Mouse (Mus musculus) CH12.LX (cell line): ENCODE measurements at regions not wholly inside any gene's neighbourhood (a gene's known extent, or its start where the extent isn't known, plus 50 kb on each side); places are given as distances from the start of the nearest gene placed in this dataset.

ENCODE experiments used
- CHD2 ChIP-seq: IDR thresholded peaks from 2 replicates; pipeline ENCODE4 v1.6.1; 2011; ENCODE audit warnings: low read length, improper control_type of control experiment
- CTCF ChIP-seq, 2 experiments: IDR thresholded peaks in 1 of 2; conservative IDR thresholded peaks in 1 of 2; 2 replicates each; pipeline ENCODE4 v1.5.1; 2011 to 2012; ENCODE audit warnings: low read depth in 2 of 2, low read length in 2 of 2, improper control_type of control experiment in 1 of 2, inconsistent platforms in 1 of 2, mild to moderate bottlenecking in 1 of 2, moderate library complexity in 1 of 2
- EP300 ChIP-seq: IDR thresholded peaks from 2 replicates; pipeline ENCODE4 v1.6.1; 2011; ENCODE audit warnings: low read length, improper control_type of control experiment
- MAX ChIP-seq: IDR thresholded peaks from 2 replicates; pipeline ENCODE4 v1.6.1; 2011; ENCODE audit warnings: low read length, improper control_type of control experiment
- PAX5 ChIP-seq: IDR thresholded peaks from 2 replicates; pipeline ENCODE4 v1.6.1; 2012; ENCODE audit warnings: low read length, inconsistent platforms, mixed read lengths
- POLR2A ChIP-seq: IDR thresholded peaks from 2 replicates; pipeline ENCODE4 v1.6.1; 2011; ENCODE audit warnings: low read depth, mild to moderate bottlenecking, improper control_type of control experiment, low read length
- SMC3 ChIP-seq: IDR thresholded peaks from 2 replicates; pipeline ENCODE4 v1.6.1; 2011; ENCODE audit warnings: low read depth, low read length, improper control_type of control experiment
- TCF12 ChIP-seq: IDR thresholded peaks from 2 replicates; pipeline ENCODE4 v1.6.1; 2014; ENCODE audit warnings: low read depth, mild to moderate bottlenecking, inconsistent platforms, low read length, improper control_type of control experiment

DNA sequence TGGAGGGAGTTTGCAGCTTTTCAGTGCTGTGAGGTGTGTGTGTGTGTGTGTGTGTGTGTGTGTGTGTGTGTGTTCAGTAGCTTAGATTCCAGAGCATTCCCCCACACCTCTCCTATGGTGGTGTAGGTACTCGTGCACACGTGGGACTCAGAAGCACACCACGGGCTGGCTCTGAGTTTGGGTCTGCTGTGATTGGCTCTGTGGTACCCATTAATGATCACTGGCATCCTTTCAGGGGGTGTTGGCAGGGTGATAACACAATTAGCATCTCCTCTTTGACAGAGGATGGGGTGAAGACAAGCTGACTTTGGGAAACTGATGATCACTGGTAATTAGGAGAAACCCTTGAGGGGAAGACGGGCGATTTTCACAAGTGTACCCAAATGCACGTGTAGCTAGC, 219.7 kb upstream of the Zfp507 start:
- no peak for TF ChIP-seq SMC3
- no peak for TF ChIP-seq PAX5
- no peak for TF ChIP-seq MAX
- no peak for TF ChIP-seq CHD2
- TF ChIP-seq EP300: no peak
- TF ChIP-seq CTCF (conservative IDR thresholded peaks at IDR 0.05 in 1 of 2, IDR thresholded peaks at IDR 0.05 in 1 of 2; ENCODE audit: low read depth in 2 of 2, low read length in 2 of 2): no peak
- TF ChIP-seq TCF12: no peak
- TF ChIP-seq POLR2A: no peak
